Mouse (Mus musculus) MEL (cell line): ENCODE results near the gene Acoxl. TPM values are rescaled to one million over a fixed set of nuclear protein-coding genes. Genes with fewer than 3 reads are reported as not detected.

Source experiments
- DNase-seq: peaks from one replicate; pipeline ENCODE4 v3.0.0; 2011; ENCODE audit warnings: low read depth, low spot score
- H3K27ac ChIP-seq: 2 replicates; pipeline ENCODE4 v1.5.1; 2012; ENCODE audit warnings: low read depth, mild to moderate bottlenecking, control low read depth, low read length, moderate library complexity; ENCODE audit not compliant: control insufficient read depth
- H3K27me3 ChIP-seq, 2 experiments: fragments of 150-350 bp in 1 of 2; sonication (generic) in 1 of 2; 2 replicates each; pipeline ENCODE4 v1.6.1; 2012; ENCODE audit warnings: low read length in 2 of 2, mild to moderate bottlenecking in 2 of 2, improper control_type of control experiment in 1 of 2, moderate library complexity in 1 of 2; ENCODE audit not compliant: insufficient read depth in 2 of 2, control insufficient read depth in 1 of 2
- H3K36me3 ChIP-seq, 2 experiments: 2 replicates each; pipeline ENCODE4 v1.6.1; 2012 to 2014; ENCODE audit warnings: low read length in 2 of 2, improper control_type of control experiment in 1 of 2, inconsistent platforms in 1 of 2, mild to moderate bottlenecking in 1 of 2; ENCODE audit not compliant: insufficient read depth in 2 of 2, control insufficient read depth in 1 of 2
- H3K4me1 ChIP-seq, 2 experiments: fragments of 150-350 bp in 1 of 2; sonication (generic) in 1 of 2; 2 replicates each; pipeline ENCODE4 v1.6.1; 2012; ENCODE audit warnings: low read length in 2 of 2, improper control_type of control experiment in 1 of 2, mild to moderate bottlenecking in 1 of 2; ENCODE audit not compliant: insufficient read depth in 2 of 2, control insufficient read depth in 1 of 2
- H3K4me3 ChIP-seq, 2 experiments: fragments of 150-350 bp in 1 of 2; sonication (generic) in 1 of 2; 2 replicates each; pipeline ENCODE4 v1.5.1; 2012; ENCODE audit warnings: low read depth in 2 of 2, low read length in 2 of 2, mild to moderate bottlenecking in 2 of 2, moderate library complexity in 2 of 2, control low read depth in 1 of 2, improper control_type of control experiment in 1 of 2; ENCODE audit not compliant: control insufficient read depth in 1 of 2, insufficient read depth in 1 of 2
- H3K79me2 ChIP-seq: 2 replicates; pipeline ENCODE4 v1.6.1; 2012; ENCODE audit warnings: mild to moderate bottlenecking, low read length, moderate library complexity; ENCODE audit not compliant: control insufficient read depth, poor library complexity, insufficient read depth
- H3K9ac ChIP-seq: 2 replicates; pipeline ENCODE4 v1.6.1; 2012; ENCODE audit warnings: low read depth, mild to moderate bottlenecking, control low read depth, low read length, moderate library complexity; ENCODE audit not compliant: control insufficient read depth, poor library complexity, severe bottlenecking
- H3K9me3 ChIP-seq: fragments of 150-350 bp; sonication (generic); replicated peaks from 2 replicates; pipeline ENCODE4 v1.6.1; 2012; ENCODE audit warnings: mild to moderate bottlenecking, low read length, improper control_type of control experiment, moderate library complexity; ENCODE audit not compliant: insufficient read depth
- CHD1 ChIP-seq: IDR thresholded peaks from 2 replicates; pipeline ENCODE4 v1.6.1; 2012; ENCODE audit warnings: low read depth, mild to moderate bottlenecking, inconsistent platforms, low read length, improper control_type of control experiment
- CHD2 ChIP-seq: IDR thresholded peaks from 2 replicates; pipeline ENCODE4 v1.6.1; 2011; ENCODE audit warnings: low read length, improper control_type of control experiment
- CTCF ChIP-seq, 3 experiments: IDR thresholded peaks in 2 of 3; conservative IDR thresholded peaks in 1 of 3; 2 replicates each; pipeline ENCODE4 v1.5.1; 2011 to 2012; ENCODE audit warnings: low read length in 3 of 3, low read depth in 2 of 3, mild to moderate bottlenecking in 2 of 3, improper control_type of control experiment in 1 of 3, inconsistent platforms in 1 of 3, mixed read lengths in 1 of 3, moderate library complexity in 1 of 3; ENCODE audit not compliant: control insufficient read depth in 1 of 3, insufficient read depth in 1 of 3, poor library complexity in 1 of 3, severe bottlenecking in 1 of 3
- ELF1 ChIP-seq: IDR thresholded peaks from 2 replicates; pipeline ENCODE4 v1.6.1; 2014; ENCODE audit warnings: low read depth, mild to moderate bottlenecking, inconsistent platforms, low read length, improper control_type of control experiment, moderate library complexity
- ETS1 ChIP-seq: IDR thresholded peaks from 2 replicates; pipeline ENCODE4 v1.6.1; 2012; ENCODE audit warnings: low read depth, mild to moderate bottlenecking, inconsistent platforms, low read length, improper control_type of control experiment, moderate library complexity
- GABPA ChIP-seq: IDR thresholded peaks from 2 replicates; pipeline ENCODE4 v1.6.1; 2012; ENCODE audit warnings: low read depth, mild to moderate bottlenecking, inconsistent platforms, low read length, improper control_type of control experiment, moderate library complexity
- GATA1 ChIP-seq: IDR thresholded peaks from 2 replicates; pipeline ENCODE4 v1.6.1; 2011; ENCODE audit warnings: low read depth, low read length, improper control_type of control experiment
- HCFC1 ChIP-seq: IDR thresholded peaks from 2 replicates; pipeline ENCODE4 v1.6.1; 2012; ENCODE audit warnings: low read depth, mild to moderate bottlenecking, inconsistent platforms, low read length, improper control_type of control experiment, moderate library complexity
- JUND ChIP-seq: IDR thresholded peaks from 2 replicates; pipeline ENCODE4 v1.6.1; 2011; ENCODE audit warnings: low read depth, mild to moderate bottlenecking, improper control_type of control experiment, low read length
- MAFK ChIP-seq: IDR thresholded peaks from 2 replicates; pipeline ENCODE4 v1.6.1; 2011; ENCODE audit warnings: low read depth, mild to moderate bottlenecking, low read length, improper control_type of control experiment, borderline replicate concordance
- MAX ChIP-seq: IDR thresholded peaks from 2 replicates; pipeline ENCODE4 v1.6.1; 2011; ENCODE audit warnings: low read length, improper control_type of control experiment
- MAZ ChIP-seq: IDR thresholded peaks from 2 replicates; pipeline ENCODE4 v1.6.1; 2012; ENCODE audit warnings: low read depth, mild to moderate bottlenecking, inconsistent platforms, low read length, improper control_type of control experiment
- MEF2A ChIP-seq: IDR thresholded peaks from 2 replicates; pipeline ENCODE4 v1.6.1; 2014; ENCODE audit warnings: low read depth, mild to moderate bottlenecking, inconsistent platforms, low read length, improper control_type of control experiment; ENCODE audit not compliant: poor library complexity, insufficient replicate concordance, severe bottlenecking; ENCODE audit errors: extremely low read depth
- MXI1 ChIP-seq: IDR thresholded peaks from 2 replicates; pipeline ENCODE4 v1.6.1; 2011; ENCODE audit warnings: mild to moderate bottlenecking, low read depth, low read length, improper control_type of control experiment
- MYB ChIP-seq: IDR thresholded peaks from 2 replicates; pipeline ENCODE4 v1.6.1; 2011; ENCODE audit warnings: mild to moderate bottlenecking, low read depth, low read length, improper control_type of control experiment
- MYC ChIP-seq: IDR thresholded peaks from 2 replicates; pipeline ENCODE4 v1.6.1; 2011; ENCODE audit warnings: low read depth, mild to moderate bottlenecking, low read length, improper control_type of control experiment, moderate library complexity
- NELFE ChIP-seq: IDR thresholded peaks from 2 replicates; pipeline ENCODE4 v1.6.1; 2011; ENCODE audit warnings: low read depth, low read length, improper control_type of control experiment
- POLR2A ChIP-seq, 2 experiments: IDR thresholded peaks; 2 replicates each; pipeline ENCODE4 v1.6.1; 2011 to 2012; ENCODE audit warnings: low read length in 2 of 2, mild to moderate bottlenecking in 2 of 2, control low read depth in 1 of 2, improper control_type of control experiment in 1 of 2, low read depth in 1 of 2, moderate library complexity in 1 of 2; ENCODE audit not compliant: control insufficient read depth in 1 of 2, insufficient read depth in 1 of 2, poor library complexity in 1 of 2
- POLR2AphosphoS2 ChIP-seq: IDR thresholded peaks from 2 replicates; pipeline ENCODE4 v1.6.1; 2011; ENCODE audit warnings: low read length, improper control_type of control experiment
- RCOR1 ChIP-seq: IDR thresholded peaks from 2 replicates; pipeline ENCODE4 v1.6.1; 2012; ENCODE audit warnings: low read depth, mild to moderate bottlenecking, inconsistent platforms, low read length, improper control_type of control experiment
- SMC3 ChIP-seq: IDR thresholded peaks from 2 replicates; pipeline ENCODE4 v1.6.1; 2011; ENCODE audit warnings: low read depth, low read length, improper control_type of control experiment
- TAL1 ChIP-seq: IDR thresholded peaks from 2 replicates; pipeline ENCODE4 v1.6.1; 2012; ENCODE audit warnings: mild to moderate bottlenecking, inconsistent platforms, low read length, moderate library complexity, mixed read lengths
- TBP ChIP-seq: IDR thresholded peaks from 2 replicates; pipeline ENCODE4 v1.8.0; 2011; ENCODE audit warnings: low read depth, low read length, improper control_type of control experiment
- UBTF ChIP-seq: IDR thresholded peaks from 2 replicates; pipeline ENCODE4 v1.6.1; 2012; ENCODE audit warnings: low read depth, mild to moderate bottlenecking, inconsistent platforms, low read length, improper control_type of control experiment, moderate library complexity, borderline replicate concordance; ENCODE audit not compliant: insufficient read depth
- USF2 ChIP-seq, 2 experiments: IDR thresholded peaks; 2 replicates each; pipeline ENCODE4 v1.6.1; 2011 to 2012; ENCODE audit warnings: improper control_type of control experiment in 2 of 2, low read length in 2 of 2, borderline replicate concordance in 1 of 2, inconsistent platforms in 1 of 2, low read depth in 1 of 2, mild to moderate bottlenecking in 1 of 2; ENCODE audit not compliant: insufficient read depth in 1 of 2
- ZKSCAN1 ChIP-seq: IDR thresholded peaks from 2 replicates; pipeline ENCODE4 v1.6.1; 2012; ENCODE audit warnings: low read depth, mild to moderate bottlenecking, inconsistent platforms, low read length, improper control_type of control experiment, moderate library complexity
- ZMIZ1 ChIP-seq: IDR thresholded peaks from 2 replicates; pipeline ENCODE4 v1.6.1; 2012; ENCODE audit warnings: low read depth, mild to moderate bottlenecking, inconsistent platforms, low read length, improper control_type of control experiment, moderate library complexity
- ZNF384 ChIP-seq: IDR thresholded peaks from 2 replicates; pipeline ENCODE4 v1.6.1; 2012; ENCODE audit warnings: low read depth, mild to moderate bottlenecking, inconsistent platforms, low read length, improper control_type of control experiment
- polyA plus RNA-seq, 2 experiments: library from polyadenylated mRNA; stranded (reverse) in 1 of 2; unstranded in 1 of 2; fragments of >175 nt in 1 of 2; fragments of >200 nt in 1 of 2; gene quantifications; 2 replicates each; pipeline versions ENCODE4 v1.2.1 to v1.2.4; 2012; ENCODE audit warnings: low replicate concordance in 2 of 2, low read depth in 1 of 2; ENCODE audit not compliant: insufficient read length in 2 of 2, insufficient read depth in 1 of 2, missing spikeins in 1 of 2
- total RNA-seq: library from RNA; depleted of rRNA; stranded (reverse); fragments of 300-350 nt; gene quantifications from 2 replicates; pipeline ENCODE4 v1.2.3, GENCODE M21; 2012

The Acoxl gene
- total and polyA plus RNA-seq, 3 experiments, result 0.31 to 0.39 TPM; not detected in 1

- Histone ChIP-seq H3K4me1 (no peaks in the 10 kb centered on the region; a peak in 1 of 4 replicates), H3K27ac (no peak overlapping the region), H3K36me3 (no peaks in the 10 kb centered on the region), H3K27me3 (no peaks in the 10 kb centered on the region), H3K9ac (no peak overlapping the region), H3K79me2 (no peaks in the 10 kb centered on the region), H3K9me3 (no peaks in the 10 kb centered on the region), H3K4me3 (no peak overlapping the region)
- TF ChIP-seq USF2 (IDR thresholded peaks at IDR 0.05; ENCODE audit: borderline replicate concordance in 1 of 2, insufficient read depth in 1 of 2, low read depth in 1 of 2, low read length in 2 of 2), result no peak
- no peak for TF ChIP-seq HCFC1
- no peak for TF ChIP-seq ELF1
- TF ChIP-seq MEF2A, result no peak
- no peak for TF ChIP-seq JUND
- TF ChIP-seq SMC3, result no peak
- no peak for TF ChIP-seq MXI1
- no peak for TF ChIP-seq GABPA
- TF ChIP-seq UBTF, result no peak
- no peak for TF ChIP-seq CTCF (IDR thresholded peaks at IDR 0.05 in 2 of 3, conservative IDR thresholded peaks at IDR 0.05 in 1 of 3; ENCODE audit: control insufficient read depth in 1 of 3, insufficient read depth in 1 of 3, low read depth in 2 of 3, low read length in 3 of 3, poor library complexity in 1 of 3, severe bottlenecking in 1 of 3)
- TF ChIP-seq ZKSCAN1, result no peak
- TF ChIP-seq GATA1, result no peak
- no peak for TF ChIP-seq CHD1
- TF ChIP-seq POLR2A (IDR thresholded peaks at IDR 0.05; ENCODE audit: control insufficient read depth in 1 of 2, insufficient read depth in 1 of 2, low read depth in 1 of 2, low read length in 2 of 2, poor library complexity in 1 of 2), result no peak
- TF ChIP-seq NELFE, result no peak
- TF ChIP-seq TBP, result no peak
- no peak for TF ChIP-seq ZMIZ1
- TF ChIP-seq POLR2AphosphoS2, result no peak
- no peak for TF ChIP-seq RCOR1
- no peak for TF ChIP-seq ZNF384
- no peak for DNase-seq
Observed at GRCm38 (mm10) chr2:128094602-128095001, 255.9 kb downstream of the Acoxl start.

GRCm38 (mm10) chr2:128095270-128095669 lies 256.6 kb downstream of the Acoxl start:
- no peak overlapping the region for H3K27ac ChIP-seq
- H3K9me3 ChIP-seq, result no peaks in the 10 kb centered on the region
- DNase-seq, result no peak
- no peak overlapping the region for H3K9ac ChIP-seq
- no peaks in the 10 kb centered on the region for H3K27me3 ChIP-seq
- no peaks in the 10 kb centered on the region for H3K36me3 ChIP-seq
- H3K79me2 ChIP-seq, result no peaks in the 10 kb centered on the region
- no peaks in the 10 kb centered on the region; a peak in 1 of 4 replicates for H3K4me1 ChIP-seq
- H3K4me3 ChIP-seq, result no peak overlapping the region
- no peak for TF ChIP-seq CHD2
- no peak for TF ChIP-seq MAZ
- no peak for TF ChIP-seq TAL1
- no peak for TF ChIP-seq MYB
- no peak for TF ChIP-seq MAX
- TF ChIP-seq ETS1, result no peak
- no peak for TF ChIP-seq USF2 (IDR thresholded peaks at IDR 0.05; ENCODE audit: borderline replicate concordance in 1 of 2, insufficient read depth in 1 of 2, low read depth in 1 of 2, low read length in 2 of 2)
- no peak for TF ChIP-seq SMC3
- no peak for TF ChIP-seq GABPA
- TF ChIP-seq RCOR1, result no peak
- no peak for TF ChIP-seq MAFK
- TF ChIP-seq ZMIZ1, result no peak
- TF ChIP-seq MYC, result no peak
- TF ChIP-seq POLR2AphosphoS2, result no peak
- TF ChIP-seq MXI1, result no peak
